Mouse (Mus musculus): ENCODE data around the gene Aym1.
"Not testable (repeated sequence)": the region's sequence is repeated elsewhere in the genome, so short reads cannot be mapped to it uniquely, and the experiment has no call there.

The Aym1 gene

GRCm38 (mm10) chr5:113357656-113358055 lies 562 bp downstream of the Aym1 start:
- no peak for DNase-seq

GRCm38 (mm10) chr5:113358833-113359232 lies 1.7 kb downstream of the Aym1 start:
- no peak for DNase-seq

- no peak for DNase-seq
Observed at GRCm38 (mm10) chr5:113361283-113361682, 4.2 kb downstream of the Aym1 start.

- no peak for DNase-seq
Observed at GRCm38 (mm10) chr5:113362258-113362996, 5.3 kb downstream of the Aym1 start.

GRCm38 (mm10) chr5:113363177-113363576 lies 6.1 kb downstream of the Aym1 start:
- DNase-seq = no peak

GRCm38 (mm10) chr5:113365921-113366320 lies 8.8 kb downstream of the Aym1 start:
- DNase-seq = peak; percentile 86

GRCm38 (mm10) chr5:113367726-113368125 lies 10.6 kb downstream of the Aym1 start:
- DNase-seq = not testable (repeated sequence)

GRCm38 (mm10) chr5:113369262-113369868 lies 12.3 kb downstream of the Aym1 start:
- no peak for DNase-seq

GRCm38 (mm10) chr5:113372449-113372848 lies 15.4 kb downstream of the Aym1 start:
- DNase-seq = no peak

GRCm38 (mm10) chr5:113372995-113373950 lies 16.2 kb downstream of the Aym1 start:
- DNase-seq = peak; percentile 79

- DNase-seq = no peak
Observed at GRCm38 (mm10) chr5:113374290-113374689, 17.2 kb downstream of the Aym1 start.

- peak; percentile 59 for DNase-seq
Observed at GRCm38 (mm10) chr5:113375783-113376182, 18.7 kb downstream of the Aym1 start.

GRCm38 (mm10) chr5:113376292-113376691 lies 19.2 kb downstream of the Aym1 start:
- DNase-seq = no peak

GRCm38 (mm10) chr5:113379416-113379815 lies 22.3 kb downstream of the Aym1 start:
- DNase-seq = no peak

GRCm38 (mm10) chr5:113380553-113380952 lies 23.5 kb downstream of the Aym1 start:
- DNase-seq = no peak

- DNase-seq = no peak
Observed at GRCm38 (mm10) chr5:113382580-113382979, 25.5 kb downstream of the Aym1 start.

GRCm38 (mm10) chr5:113393766-113394165 lies 36.7 kb downstream of the Aym1 start:
- no peak for DNase-seq

GRCm38 (mm10) chr5:113396286-113396934 lies 39.3 kb downstream of the Aym1 start:
- no peak for DNase-seq

- no peak for DNase-seq
Observed at GRCm38 (mm10) chr5:113397443-113398317, 40.6 kb downstream of the Aym1 start.

GRCm38 (mm10) chr5:113402702-113403101 lies 45.6 kb downstream of the Aym1 start:
- no peak for DNase-seq

- DNase-seq = no peak
Observed at GRCm38 (mm10) chr5:113407346-113407745, 50.3 kb downstream of the Aym1 start.

Data from right cerebral cortex, adult 18-20 months (tissue).